Mouse (Mus musculus): ENCODE measurements around the gene Myd88.

GRCm38 (mm10) chr9:119320946-119321345 lies 20.3 kb downstream of the Myd88 start:
- no peak for TF ChIP-seq CTCF (IDR thresholded peaks at IDR 0.05; ENCODE audit: low read depth, low read length)
- no peak for TF ChIP-seq POLR2A (IDR thresholded peaks at IDR 0.05; ENCODE audit: extremely low read depth, insufficient read depth, low read length)
